Mouse (Mus musculus): ENCODE data around the gene Arpc2.

Gene Arpc2
- long read RNA-seq, experiment 1, transcript Arpc2-201 (10 exons, 1,404 nt), result minor isoform, 41 of 165 reads
- long read RNA-seq, experiment 1, transcript Arpc2-203 (11 exons, 1,439 nt), result major isoform, 99 of 165 reads
- long read RNA-seq, experiment 1, partial matches to known transcripts, result 22 of 165 reads
- long read RNA-seq, experiment 1, other reads (novel, unspliced or antisense), result 3 of 165 reads
- long read RNA-seq, experiment 2, transcript Arpc2-201 (10 exons, 1,404 nt), result minor isoform, 46 of 182 reads
- long read RNA-seq, experiment 2, transcript Arpc2-203 (11 exons, 1,439 nt), result major isoform, 96 of 182 reads
- long read RNA-seq, experiment 2, partial matches to known transcripts, result 31 of 182 reads
- long read RNA-seq, experiment 2, other reads (novel, unspliced or antisense), result 9 of 182 reads

- intact Hi-C loops (cut with DNase I), result loop anchor here (5.0 kb wide), 1 partner anchor 46 kb away; the partner anchor contains the start of genes Aamp and Pnkd
Observed at GRCm38 (mm10) chr1:74235938-74236589, at the start of gene Arpc2. TSS of gene Arpc2 (plus strand) at chr1:74236084.

GRCm38 (mm10) chr1:74190471-74190870, 45.4 kb upstream of the Arpc2 start:
- intact Hi-C loops (cut with DNase I), result no loop called here

GRCm38 (mm10) chr1:74192711-74193110, 43.2 kb upstream of the Arpc2 start:
- intact Hi-C loops (cut with DNase I), result no loop called here

- intact Hi-C loops (cut with DNase I), result no loop called here
Observed at GRCm38 (mm10) chr1:74194445-74194844, 41.4 kb upstream of the Arpc2 start, which contains the start of gene Cxcr1. TSS of gene Cxcr1 (minus strand) at chr1:74194631.

GRCm38 (mm10) chr1:74195961-74196360, 39.9 kb upstream of the Arpc2 start:
- intact Hi-C loops (cut with DNase I), result loop anchor here (5.0 kb wide), 1 partner anchor 294 kb away; no protein-coding TSS in a partner anchor

- intact Hi-C loops (cut with DNase I), result loop anchor here (5.0 kb wide), 1 partner anchor 295 kb away; no protein-coding TSS in a partner anchor
Observed at GRCm38 (mm10) chr1:74196621-74197419, 39.1 kb upstream of the Arpc2 start.

GRCm38 (mm10) chr1:74197726-74198470, 38.0 kb upstream of the Arpc2 start:
- intact Hi-C loops (cut with DNase I), result loop anchor here (5.0 kb wide), 1 partner anchor 296 kb away; no protein-coding TSS in a partner anchor

GRCm38 (mm10) chr1:74199046-74199445, 36.8 kb upstream of the Arpc2 start:
- intact Hi-C loops (cut with DNase I), result loop anchor here (5.0 kb wide), 1 partner anchor 297 kb away; no protein-coding TSS in a partner anchor

- intact Hi-C loops (cut with DNase I), result loop anchor here (10.0 kb wide), 1 partner anchor 244 kb away; no protein-coding TSS in a partner anchor
Observed at GRCm38 (mm10) chr1:74201048-74201844, 34.6 kb upstream of the Arpc2 start.

- intact Hi-C loops (cut with DNase I), result loop anchor here (10.0 kb wide), 1 partner anchor 241 kb away; no protein-coding TSS in a partner anchor
Observed at GRCm38 (mm10) chr1:74203457-74203856, 32.4 kb upstream of the Arpc2 start.

- intact Hi-C loops (cut with DNase I), result loop anchor here (2.0 to 10.0 kb wide), 4 partner anchors 43 to 239 kb away; partner anchors contain the start of gene Catip
Observed at GRCm38 (mm10) chr1:74205881-74206280, 30.0 kb upstream of the Arpc2 start.

GRCm38 (mm10) chr1:74206642-74207041, 29.2 kb upstream of the Arpc2 start:
- intact Hi-C loops (cut with DNase I), result loop anchor here (2.0 to 10.0 kb wide), 4 partner anchors 42 to 238 kb away; partner anchors contain the start of gene Catip

GRCm38 (mm10) chr1:74207906-74208305, 28.0 kb upstream of the Arpc2 start:
- intact Hi-C loops (cut with DNase I), result loop anchor here (2.0 to 10.0 kb wide), 4 partner anchors 41 to 237 kb away; partner anchors contain the start of gene Catip

GRCm38 (mm10) chr1:74208941-74209340, 26.9 kb upstream of the Arpc2 start:
- intact Hi-C loops (cut with DNase I), result loop anchor here (5.0 to 10.0 kb wide), 3 partner anchors 63 to 236 kb away; partner anchors contain the start of gene Catip

- intact Hi-C loops (cut with DNase I), result no loop called here
Observed at GRCm38 (mm10) chr1:74219922-74220321, 16.0 kb upstream of the Arpc2 start.

- intact Hi-C loops (cut with DNase I), result no loop called here
Observed at GRCm38 (mm10) chr1:74227317-74227716, 8.6 kb upstream of the Arpc2 start.

GRCm38 (mm10) chr1:74229942-74230341, 5.9 kb upstream of the Arpc2 start:
- intact Hi-C loops (cut with DNase I), result no loop called here

GRCm38 (mm10) chr1:74230992-74231391, 4.9 kb upstream of the Arpc2 start:
- intact Hi-C loops (cut with DNase I), result no loop called here

Measured in adrenal gland (tissue).